Mouse (Mus musculus) megakaryocyte, embryonic 14.5 days (primary cell): ENCODE results near the gene Actr1b.

Experiments used
- FLI1 ChIP-seq: IDR thresholded peaks from 2 replicates; pipeline ENCODE4 v1.6.1; 2012; ENCODE audit warnings: low read length, inconsistent platforms, mixed read lengths
- GATA1 ChIP-seq: IDR thresholded peaks from 3 replicates; pipeline ENCODE4 v1.6.1; 2012; ENCODE audit warnings: mixed read lengths, low read length, inconsistent platforms, borderline replicate concordance

GRCm38 (mm10) chr1:36746452-36746851, 32.2 kb upstream of the Actr1b start:
- TF ChIP-seq GATA1 (no peak), FLI1 (no peak)
